Mouse (Mus musculus): Measurements from ENCODE around the gene Mylk3. TPM values are rescaled to one million over a fixed set of nuclear protein-coding genes. Genes with fewer than 3 reads are reported as not detected.
A peak's percentile ranks its signal among the peaks of the same experiment; 100 is the strongest.

The Mylk3 gene
- polyA plus RNA-seq, 2 experiments = 0.53 to 1.2 TPM

GRCm38 (mm10) chr8:85431281-85432167 is 45.4 kb upstream of the Mylk3 start:
- TF ChIP-seq POLR2A (IDR thresholded peaks at IDR 0.05; ENCODE audit: borderline replicate concordance, extremely low read depth, insufficient read depth, insufficient read length) = no peak
- Histone ChIP-seq H3K36me3 (ENCODE audit: control insufficient read depth, insufficient read depth, low read length) (no peaks in the 10 kb centered on the region), H3K9me3 (ENCODE audit: control insufficient read depth, low read length) (no peaks in the 10 kb centered on the region), H3K4me1 (ENCODE audit: control insufficient read depth, insufficient read depth, low read length) (peaks cover 18% of the 10 kb centered on the region), H3K27ac (replicated peaks; ENCODE audit: low read depth, low read length) (peak overlapping the region; percentile 96), H3K9ac (ENCODE audit: low read depth, low read length, severe bottlenecking) (peak overlapping the region; percentile 88), H3K4me3 (replicated peaks; ENCODE audit: low read length) (peak overlapping the region; percentile 74), H3K27me3 (ENCODE audit: control insufficient read depth, insufficient read depth, low read length) (no peaks in the 10 kb centered on the region), H3K4me2 (replicated peaks; ENCODE audit: low read depth, low read length, severe bottlenecking) (peak overlapping the region; percentile 52)
- peak; percentile 49 for DNase-seq (ENCODE audit: low spot score)
- no peak for ATAC-seq (ENCODE audit: low FRiP score, low read depth)
- WGBS = 7% methylated on average over 10 of the region's 10 CpGs

- whole genome bisulfite sequencing = 22% methylated on average over 3 of the region's 3 CpGs
- no peaks in the 10 kb centered on the region for H3K36me3 ChIP-seq (ENCODE audit: control insufficient read depth, insufficient read depth, low read length)
- H3K4me2 ChIP-seq (replicated peaks; ENCODE audit: low read depth, low read length, severe bottlenecking) = peak overlapping the region; percentile 52
- H3K9me3 ChIP-seq (ENCODE audit: control insufficient read depth, low read length) = no peaks in the 10 kb centered on the region
- no peak for ATAC-seq (ENCODE audit: low FRiP score, low read depth)
- no peak for TF ChIP-seq POLR2A (IDR thresholded peaks at IDR 0.05; ENCODE audit: borderline replicate concordance, extremely low read depth, insufficient read depth, insufficient read length)
- peak overlapping the region; percentile 41; the same call in 1 of the 2 replicates for H3K27ac ChIP-seq (replicated peaks; ENCODE audit: low read depth, low read length)
- peak overlapping the region; percentile 88; the same call in 1 of the 2 replicates for H3K9ac ChIP-seq (ENCODE audit: low read depth, low read length, severe bottlenecking)
- peak overlapping the region; percentile 74 for H3K4me3 ChIP-seq (replicated peaks; ENCODE audit: low read length)
- H3K27me3 ChIP-seq (ENCODE audit: control insufficient read depth, insufficient read depth, low read length) = no peaks in the 10 kb centered on the region
- H3K4me1 ChIP-seq (ENCODE audit: control insufficient read depth, insufficient read depth, low read length) = peaks cover 18% of the 10 kb centered on the region
- peak; percentile 61 for DNase-seq (ENCODE audit: low spot score)
Measured at GRCm38 (mm10) chr8:85430801-85431200, 44.7 kb upstream of the Mylk3 start.

- H3K9me3 ChIP-seq (ENCODE audit: control insufficient read depth, low read length) = no peaks in the 10 kb centered on the region
- H3K4me1 ChIP-seq (ENCODE audit: control insufficient read depth, insufficient read depth, low read length) = peaks cover 18% of the 10 kb centered on the region
- H3K36me3 ChIP-seq (ENCODE audit: control insufficient read depth, insufficient read depth, low read length) = no peaks in the 10 kb centered on the region
- 0 out of 2 replicates have a peak overlapping the region, but pooled peaks have one; percentile 5 for H3K4me3 ChIP-seq (replicated peaks; ENCODE audit: low read length)
- WGBS = 32% methylated on average over 4 of the region's 4 CpGs
- no peak for DNase-seq (ENCODE audit: low spot score)
- TF ChIP-seq POLR2A (IDR thresholded peaks at IDR 0.05; ENCODE audit: borderline replicate concordance, extremely low read depth, insufficient read depth, insufficient read length) = no peak
- H3K27ac ChIP-seq (replicated peaks; ENCODE audit: low read depth, low read length) = 0 out of 2 replicates have a peak overlapping the region, but pooled peaks have one; percentile 19
- no peaks in the 10 kb centered on the region for H3K27me3 ChIP-seq (ENCODE audit: control insufficient read depth, insufficient read depth, low read length)
- ATAC-seq (ENCODE audit: low FRiP score, low read depth) = no peak
- H3K9ac ChIP-seq (ENCODE audit: low read depth, low read length, severe bottlenecking) = 0 out of 2 replicates have a peak overlapping the region, but pooled peaks have one; percentile 12
- H3K4me2 ChIP-seq (replicated peaks; ENCODE audit: low read depth, low read length, severe bottlenecking) = peak overlapping the region; percentile 10; the same call in 1 of the 2 replicates
Measured at GRCm38 (mm10) chr8:85429219-85429618, 43.1 kb upstream of the Mylk3 start.

GRCm38 (mm10) chr8:85427026-85427425 is 40.9 kb upstream of the Mylk3 start:
- ATAC-seq (ENCODE audit: low FRiP score, low read depth) (no peak), DNase-seq (ENCODE audit: low spot score) (no peak)
- Histone ChIP-seq H3K9ac (ENCODE audit: low read depth, low read length, severe bottlenecking) (no peak overlapping the region), H3K27me3 (ENCODE audit: control insufficient read depth, insufficient read depth, low read length) (no peaks in the 10 kb centered on the region), H3K4me1 (ENCODE audit: control insufficient read depth, insufficient read depth, low read length) (peaks cover 18% of the 10 kb centered on the region), H3K36me3 (ENCODE audit: control insufficient read depth, insufficient read depth, low read length) (no peaks in the 10 kb centered on the region; the same call in 1 of the 2 replicates), H3K9me3 (ENCODE audit: control insufficient read depth, low read length) (no peaks in the 10 kb centered on the region), H3K4me2 (replicated peaks; ENCODE audit: low read depth, low read length, severe bottlenecking) (no peak overlapping the region), H3K27ac (replicated peaks; ENCODE audit: low read depth, low read length) (no peak overlapping the region), H3K4me3 (replicated peaks; ENCODE audit: low read length) (no peak overlapping the region)
- 81% methylated on average over 4 of the region's 4 CpGs for WGBS
- no peak for TF ChIP-seq POLR2A (IDR thresholded peaks at IDR 0.05; ENCODE audit: borderline replicate concordance, extremely low read depth, insufficient read depth, insufficient read length)

- Histone ChIP-seq H3K9me3 (ENCODE audit: control insufficient read depth, low read length) (no peaks in the 10 kb centered on the region), H3K4me3 (replicated peaks; ENCODE audit: low read length) (no peak overlapping the region), H3K9ac (ENCODE audit: low read depth, low read length, severe bottlenecking) (no peak overlapping the region), H3K27me3 (ENCODE audit: control insufficient read depth, insufficient read depth, low read length) (no peaks in the 10 kb centered on the region), H3K27ac (replicated peaks; ENCODE audit: low read depth, low read length) (no peak overlapping the region), H3K36me3 (ENCODE audit: control insufficient read depth, insufficient read depth, low read length) (peaks cover 4% of the 10 kb centered on the region), H3K4me2 (replicated peaks; ENCODE audit: low read depth, low read length, severe bottlenecking) (no peak overlapping the region), H3K4me1 (ENCODE audit: control insufficient read depth, insufficient read depth, low read length) (no peaks in the 10 kb centered on the region)
- ATAC-seq (ENCODE audit: low FRiP score, low read depth) (no peak), DNase-seq (ENCODE audit: low spot score) (no peak)
- whole genome bisulfite sequencing = 96% methylated on average over 1 of the region's 1 CpGs
- no peak for TF ChIP-seq POLR2A (IDR thresholded peaks at IDR 0.05; ENCODE audit: borderline replicate concordance, extremely low read depth, insufficient read depth, insufficient read length)
Measured at GRCm38 (mm10) chr8:85421329-85421728, 35.2 kb upstream of the Mylk3 start.

Measured in limb, embryonic 14.5 days (tissue).